Mouse (Mus musculus) heart, embryonic 14.5 days (tissue): ENCODE measurements at regions not wholly inside any gene's neighbourhood (a gene's known extent, or its start where the extent isn't known, plus 50 kb on each side); places are given as distances from the start of the nearest gene placed in this dataset.

Experiments used
- ATAC-seq: fragments of 200-750 bp; cut with Nextera tagmentation; 2 replicates; pipeline ENCODE4 v1.8.0; 2017; ENCODE audit warnings: low read depth, moderate TSS enrichment; ENCODE audit not compliant: insufficient number of reproducible peaks, insufficient read depth, low FRiP score
- H3K27ac ChIP-seq, 2 experiments: fragments of 200-500 bp in 1 of 2; fragments of 300-500 bp in 1 of 2; sonication (generic) in 1 of 2; replicated peaks in 1 of 2; 2 replicates each; pipeline ENCODE4 v1.5.1; 2012 to 2014; ENCODE audit warnings: low read depth in 2 of 2, low read length in 2 of 2, control low read depth in 1 of 2, mild to moderate bottlenecking in 1 of 2, mixed read lengths in 1 of 2; ENCODE audit not compliant: control insufficient read depth in 1 of 2, insufficient read depth in 1 of 2
- H3K27me3 ChIP-seq: fragments of 300-500 bp; sonication (generic); 2 replicates; pipeline ENCODE4 v1.6.1; 2014; ENCODE audit warnings: mild to moderate bottlenecking, low read length, control low read depth; ENCODE audit not compliant: control insufficient read depth, insufficient read depth
- H3K36me3 ChIP-seq: fragments of 300-500 bp; sonication (generic); 2 replicates; pipeline ENCODE4 v1.6.1; 2014; ENCODE audit warnings: mild to moderate bottlenecking, control low read depth, low read length, mixed read lengths; ENCODE audit not compliant: control insufficient read depth, insufficient read depth
- H3K4me1 ChIP-seq, 2 experiments: fragments of 200-500 bp in 1 of 2; fragments of 300-500 bp in 1 of 2; sonication (generic) in 1 of 2; 2 replicates each; pipeline ENCODE4 v1.6.1; 2012 to 2014; ENCODE audit warnings: low read length in 2 of 2, control low read depth in 1 of 2, mixed read lengths in 1 of 2; ENCODE audit not compliant: control insufficient read depth in 2 of 2, insufficient read depth in 2 of 2
- H3K4me2 ChIP-seq: fragments of 300-500 bp; sonication (generic); 2 replicates; pipeline ENCODE4 v1.6.1; 2014; ENCODE audit warnings: mild to moderate bottlenecking, low read length
- H3K4me3 ChIP-seq, 2 experiments: fragments of 200-500 bp in 1 of 2; fragments of 300-500 bp in 1 of 2; sonication (generic) in 1 of 2; 2 replicates each; pipeline ENCODE4 v1.5.1; 2012 to 2014; ENCODE audit warnings: low read length in 2 of 2, mild to moderate bottlenecking in 2 of 2, control low read depth in 1 of 2, low read depth in 1 of 2, moderate library complexity in 1 of 2; ENCODE audit not compliant: control insufficient read depth in 1 of 2, insufficient read depth in 1 of 2
- H3K9ac ChIP-seq: fragments of 300-500 bp; sonication (generic); 2 replicates; pipeline ENCODE4 v1.6.1; 2014; ENCODE audit warnings: mild to moderate bottlenecking, low read length
- H3K9me3 ChIP-seq: fragments of 300-500 bp; sonication (generic); 2 replicates; pipeline ENCODE4 v1.6.1; 2016; ENCODE audit warnings: low read length, control low read depth; ENCODE audit not compliant: control insufficient read depth
- WGBS: fragments of 180-500 bp; shearing (Covaris S2); extraction: QIAGEN DNeasy Blood & Tissue Kit; methylation state at CpG from one replicate; pipeline ENCODE4 v1.1.7; 2014; 5-methylcytosine and 5-hydroxymethylcytosine counted together

- Histone ChIP-seq H3K4me2 (no peak overlapping the region), H3K4me1 (no peaks in the 10 kb centered on the region), H3K27ac (no peak overlapping the region), H3K9me3 (no peaks in the 10 kb centered on the region), H3K9ac (no peak overlapping the region), H3K36me3 (no peaks in the 10 kb centered on the region), H3K4me3 (no peak overlapping the region), H3K27me3 (no peaks in the 10 kb centered on the region)
- no peak for ATAC-seq
- 39% methylated on average over 2 of the region's 2 CpGs for WGBS
These were observed 62.9 kb downstream of the Fam84a start for GRCm38 (mm10) chr12:14088960-14089359.

- Histone ChIP-seq H3K4me1 (no peaks in the 10 kb centered on the region), H3K27me3 (no peaks in the 10 kb centered on the region), H3K9ac (no peak overlapping the region), H3K36me3 (no peaks in the 10 kb centered on the region), H3K27ac (no peak overlapping the region), H3K4me2 (no peak overlapping the region), H3K4me3 (no peak overlapping the region), H3K9me3 (no peaks in the 10 kb centered on the region)
- ATAC-seq = no peak
- 79% methylated on average over 3 of the region's 3 CpGs for WGBS
These were observed 69.1 kb downstream of the Fam84a start for GRCm38 (mm10) chr12:14082771-14083170.

DNA sequence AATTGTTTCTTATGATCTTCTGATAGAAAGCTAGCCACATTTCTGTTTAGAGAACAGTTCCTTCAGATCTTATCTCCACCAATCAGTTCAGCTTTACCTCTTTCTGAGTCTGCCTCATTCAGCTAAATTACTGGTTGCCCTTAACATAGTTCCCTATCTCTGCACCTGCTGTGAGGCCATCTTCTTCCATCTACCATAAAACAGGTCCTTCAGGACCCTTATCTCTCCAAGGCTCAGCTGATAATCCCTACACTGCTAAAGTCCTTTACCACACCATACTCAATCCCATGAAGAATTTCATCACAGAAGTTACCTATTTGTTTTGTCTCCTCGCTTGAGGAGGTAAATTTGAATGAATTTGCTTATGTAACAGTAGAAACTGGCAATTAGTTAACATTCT, 72.0 kb downstream of the Fam84a start:
- Histone ChIP-seq H3K4me2 (no peak overlapping the region), H3K9ac (no peak overlapping the region), H3K4me3 (no peak overlapping the region), H3K27ac (no peak overlapping the region), H3K9me3 (no peaks in the 10 kb centered on the region), H3K36me3 (no peaks in the 10 kb centered on the region), H3K4me1 (no peaks in the 10 kb centered on the region), H3K27me3 (no peaks in the 10 kb centered on the region)
- no peak for ATAC-seq
- 48% methylated on average over 1 of the region's 1 CpGs for WGBS

DNA sequence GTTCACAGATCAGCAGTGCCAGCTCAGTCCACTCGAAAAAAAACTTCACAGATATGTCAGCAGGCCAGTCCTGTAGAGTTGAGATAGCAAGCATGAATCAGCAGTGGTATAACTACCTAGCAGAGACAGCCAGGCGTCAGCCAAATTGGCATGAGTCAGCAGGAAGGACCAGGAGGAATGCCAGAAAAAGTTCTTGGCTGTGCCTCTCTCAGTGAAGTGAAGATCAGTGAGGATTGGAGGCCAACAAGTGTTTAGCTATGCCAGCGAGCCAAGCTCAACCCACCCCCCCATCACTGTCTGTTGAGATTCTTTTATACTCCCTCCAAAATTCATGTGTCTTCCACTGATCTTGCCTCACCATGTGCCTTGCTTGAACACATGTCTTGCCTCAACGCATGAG, 82.8 kb downstream of the Fam84a start:
- Histone ChIP-seq H3K27me3 (no peaks in the 10 kb centered on the region), H3K4me3 (no peak overlapping the region), H3K36me3 (no peaks in the 10 kb centered on the region), H3K27ac (no peak overlapping the region), H3K4me2 (no peak overlapping the region), H3K9ac (no peak overlapping the region), H3K4me1 (no peaks in the 10 kb centered on the region), H3K9me3 (no peaks in the 10 kb centered on the region)
- no peak for ATAC-seq
- 37% methylated on average over 4 of the region's 4 CpGs for WGBS

DNA sequence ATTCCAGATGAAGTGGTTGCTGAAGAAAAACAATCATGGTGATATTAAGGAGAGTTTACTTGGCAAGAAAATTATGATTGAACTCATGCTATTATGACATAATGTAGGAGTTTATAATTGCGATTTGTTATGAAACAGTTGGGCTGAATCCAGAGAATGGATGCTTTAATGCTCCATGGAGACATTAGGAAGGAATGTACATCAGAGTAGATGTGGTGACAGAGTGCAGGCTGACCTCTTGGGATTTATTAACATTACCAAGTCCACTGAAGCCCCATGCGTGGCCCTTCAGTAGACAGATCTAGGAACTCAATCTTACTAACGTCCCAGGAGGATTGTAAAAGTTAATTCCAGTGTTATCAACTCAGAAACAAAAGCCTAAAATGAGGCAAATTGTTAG, 86.5 kb downstream of the Fam84a start:
- Histone ChIP-seq H3K27ac (no peak overlapping the region), H3K9me3 (no peaks in the 10 kb centered on the region), H3K4me2 (no peak overlapping the region), H3K9ac (no peak overlapping the region), H3K36me3 (no peaks in the 10 kb centered on the region), H3K4me1 (no peaks in the 10 kb centered on the region), H3K4me3 (no peak overlapping the region), H3K27me3 (no peaks in the 10 kb centered on the region)
- ATAC-seq = no peak
- WGBS = 68% methylated on average over 3 of the region's 3 CpGs

DNA sequence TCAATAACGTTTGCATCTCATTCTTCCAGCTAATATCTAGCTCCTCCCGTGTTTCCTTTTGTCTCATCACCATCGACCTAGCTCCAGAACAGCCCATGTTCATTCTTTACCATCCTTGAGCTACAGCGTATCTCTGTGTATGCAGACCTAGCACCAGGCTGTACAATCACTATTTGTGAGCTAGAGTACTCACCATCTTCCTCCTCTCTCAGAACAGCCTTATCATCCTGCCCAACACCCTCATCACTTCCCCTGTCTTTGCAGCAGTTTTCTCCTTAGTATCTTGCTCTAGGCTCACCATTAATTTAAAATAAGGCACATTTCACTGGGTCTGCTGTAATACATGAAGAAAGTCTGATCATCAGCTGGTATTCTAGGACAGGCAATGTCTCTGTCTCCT, 88.6 kb downstream of the Fam84a start:
- no peak for ATAC-seq
- Histone ChIP-seq H3K27me3 (no peaks in the 10 kb centered on the region), H3K4me1 (no peaks in the 10 kb centered on the region), H3K4me2 (no peak overlapping the region), H3K36me3 (no peaks in the 10 kb centered on the region), H3K9me3 (no peaks in the 10 kb centered on the region), H3K4me3 (no peak overlapping the region), H3K9ac (no peak overlapping the region), H3K27ac (no peak overlapping the region)
- WGBS = 79% methylated on average over 4 of the region's 4 CpGs

DNA sequence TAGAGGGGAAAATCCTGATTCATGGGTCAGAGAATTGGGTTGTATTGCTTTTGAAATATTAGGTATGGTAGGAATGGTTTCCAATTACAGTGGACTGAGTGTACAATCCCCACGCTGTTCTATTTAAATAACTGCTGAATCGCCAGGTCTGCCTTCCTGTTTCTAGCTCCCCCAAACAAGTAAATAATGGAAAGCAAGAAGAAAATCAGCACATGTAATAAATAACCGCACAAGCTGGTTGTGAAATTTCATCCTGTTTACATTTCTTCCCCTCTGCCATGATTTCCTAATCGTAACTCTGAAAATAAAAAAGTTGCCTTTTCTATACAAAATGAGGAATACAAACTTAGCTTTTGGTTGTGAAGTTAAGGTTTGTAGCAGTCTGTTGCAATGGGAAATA, 95.7 kb downstream of the Fam84a start:
- 81% methylated on average over 4 of the region's 4 CpGs for WGBS
- no peak overlapping the region for H3K9ac ChIP-seq
- no peaks in the 10 kb centered on the region for H3K4me1 ChIP-seq
- no peaks in the 10 kb centered on the region for H3K9me3 ChIP-seq
- H3K4me3 ChIP-seq = no peak overlapping the region
- no peaks in the 10 kb centered on the region for H3K36me3 ChIP-seq
- no peak for ATAC-seq
- H3K4me2 ChIP-seq = no peak overlapping the region
- no peaks in the 10 kb centered on the region for H3K27me3 ChIP-seq
- H3K27ac ChIP-seq = no peak overlapping the region

DNA sequence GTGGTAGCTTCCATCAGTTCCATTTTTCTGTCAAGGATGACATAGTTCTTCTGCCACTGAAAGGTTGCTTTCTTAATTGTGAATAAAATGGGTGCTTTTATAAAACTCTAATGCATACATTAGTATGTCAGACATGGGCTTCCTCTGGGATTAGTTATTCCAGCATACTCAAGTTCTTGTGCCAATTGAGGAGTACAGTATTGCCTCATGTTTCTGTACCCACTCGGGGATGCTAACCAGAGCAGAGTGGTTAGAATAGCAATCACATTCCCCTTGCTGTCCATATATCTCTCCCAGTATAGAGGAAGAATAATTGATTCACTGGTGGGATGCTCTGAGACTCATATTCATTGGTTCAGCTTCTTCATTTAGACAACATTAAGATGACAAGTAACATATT, 119.5 kb downstream of the Fam84a start:
- Histone ChIP-seq H3K27ac (no peak overlapping the region), H3K4me1 (no peaks in the 10 kb centered on the region), H3K4me2 (no peak overlapping the region), H3K9ac (no peak overlapping the region), H3K4me3 (no peak overlapping the region), H3K36me3 (no peaks in the 10 kb centered on the region), H3K9me3 (no peaks in the 10 kb centered on the region), H3K27me3 (no peaks in the 10 kb centered on the region)
- WGBS = 82% methylated on average over 1 of the region's 1 CpGs
- no peak for ATAC-seq
